Mouse (Mus musculus) left cerebral cortex, adult 18-20 months (tissue): ENCODE data around the gene Lnx2. TPM values are rescaled to one million over a fixed set of nuclear protein-coding genes. Genes with fewer than 3 reads are reported as not detected.

ENCODE experiments used
- DNase-seq, 2 experiments: peaks; one replicate each; pipeline ENCODE4 v3.0.0; 2021 to 2022; ENCODE audit warnings: low spot score in 2 of 2, mixed read lengths in 1 of 2
- long read RNA-seq, 2 experiments: library from polyadenylated mRNA; stranded (forward); transcript quantifications; one replicate each; pipeline ENCODE4 v2.0.0; 2021
- total RNA-seq, 2 experiments: library from RNA; stranded (reverse); gene quantifications; 2 replicates each; pipeline ENCODE4 v1.2.3; 2021

Gene Lnx2
- total RNA-seq, result 1 to 10 TPM; 4.9 to 5.0 TPM
- long read RNA-seq, experiment 1, full-length matches to known transcripts, result 6 of 11 reads
- long read RNA-seq, experiment 1, partial matches to known transcripts, result 3 of 11 reads
- long read RNA-seq, experiment 1, other reads (novel, unspliced or antisense), result 2 of 11 reads
- long read RNA-seq, experiment 2, full-length matches to known transcripts, result 2 of 3 reads
- long read RNA-seq, experiment 2, partial matches to known transcripts, result 0 of 3 reads
- long read RNA-seq, experiment 2, other reads (novel, unspliced or antisense), result 1 of 3 reads

- DNase-seq, result peak; percentile 98 to 99
These were observed at the start of gene Lnx2 for GRCm38 (mm10) chr5:147076026-147076798. Gene Lnx2, minus strand, starts transcription at chr5:147076586.

- DNase-seq, result no peak
These were observed 49.3 kb upstream of the Lnx2 start for GRCm38 (mm10) chr5:147125542-147126185.

- no peak for DNase-seq
These were observed 48.4 kb upstream of the Lnx2 start for GRCm38 (mm10) chr5:147124794-147125193.

GRCm38 (mm10) chr5:147121146-147121545, 44.8 kb upstream of the Lnx2 start:
- no peak for DNase-seq

- DNase-seq, result no peak
These were observed 40.6 kb upstream of the Lnx2 start for GRCm38 (mm10) chr5:147117027-147117426.

- no peak for DNase-seq
These were observed 39.2 kb upstream of the Lnx2 start for GRCm38 (mm10) chr5:147115631-147116030.

- DNase-seq, result no peak
These were observed 38.4 kb upstream of the Lnx2 start for GRCm38 (mm10) chr5:147114738-147115137.

GRCm38 (mm10) chr5:147108861-147109591, 32.6 kb upstream of the Lnx2 start:
- no peak for DNase-seq

- DNase-seq, result no peak
These were observed 30.9 kb upstream of the Lnx2 start for GRCm38 (mm10) chr5:147107276-147107675.

GRCm38 (mm10) chr5:147102295-147102694, 25.9 kb upstream of the Lnx2 start:
- DNase-seq, result no peak

- no peak for DNase-seq
These were observed 23.8 kb upstream of the Lnx2 start for GRCm38 (mm10) chr5:147100180-147100579.

GRCm38 (mm10) chr5:147098667-147099066, 22.3 kb upstream of the Lnx2 start:
- DNase-seq, result no peak

GRCm38 (mm10) chr5:147096586-147096985, 20.2 kb upstream of the Lnx2 start:
- DNase-seq, result no peak

GRCm38 (mm10) chr5:147094296-147094695, 17.9 kb upstream of the Lnx2 start:
- no peak for DNase-seq

- DNase-seq, result no peak
These were observed 16.1 kb upstream of the Lnx2 start for GRCm38 (mm10) chr5:147092448-147092847.

- DNase-seq, result peak; percentile 24
These were observed 14.0 kb upstream of the Lnx2 start for GRCm38 (mm10) chr5:147090256-147090963.

- DNase-seq, result no peak
These were observed 13.4 kb upstream of the Lnx2 start for GRCm38 (mm10) chr5:147089836-147090235.

GRCm38 (mm10) chr5:147086816-147087215, 10.4 kb upstream of the Lnx2 start:
- no peak for DNase-seq

GRCm38 (mm10) chr5:147085201-147085894, 9.0 kb upstream of the Lnx2 start:
- DNase-seq, result peak; percentile 67 to 85
